Mouse (Mus musculus) neutrophil, adult 5-6 weeks (primary cell): ENCODE measurements at regions not wholly inside any gene's neighbourhood (a gene's known extent, or its start where the extent isn't known, plus 50 kb on each side); places are given as distances from the start of the nearest gene placed in this dataset.

Experiments
- ATAC-seq: fragments of 151-379, 151-347 bp; 2 replicates; pipeline ENCODE4 v1.8.0; 2017; ENCODE audit warnings: mild to moderate bottlenecking, moderate TSS enrichment; ENCODE audit not compliant: insufficient number of reproducible peaks, poor library complexity, low FRiP score, severe bottlenecking; ENCODE audit errors: extremely low read depth

- ATAC-seq, result no peak
These were observed 55.7 kb downstream of the Id4 start for GRCm38 (mm10) chr13:48316747-48317146.

- no peak for ATAC-seq
These were observed 56.4 kb downstream of the Id4 start for GRCm38 (mm10) chr13:48317457-48317856.

GRCm38 (mm10) chr13:48319001-48319400 lies 58.0 kb downstream of the Id4 start:
- no peak for ATAC-seq

- no peak for ATAC-seq
These were observed 63.3 kb downstream of the Id4 start for GRCm38 (mm10) chr13:48324290-48324718.

- no peak for ATAC-seq
These were observed 69.6 kb downstream of the Id4 start for GRCm38 (mm10) chr13:48330619-48331018.

DNA sequence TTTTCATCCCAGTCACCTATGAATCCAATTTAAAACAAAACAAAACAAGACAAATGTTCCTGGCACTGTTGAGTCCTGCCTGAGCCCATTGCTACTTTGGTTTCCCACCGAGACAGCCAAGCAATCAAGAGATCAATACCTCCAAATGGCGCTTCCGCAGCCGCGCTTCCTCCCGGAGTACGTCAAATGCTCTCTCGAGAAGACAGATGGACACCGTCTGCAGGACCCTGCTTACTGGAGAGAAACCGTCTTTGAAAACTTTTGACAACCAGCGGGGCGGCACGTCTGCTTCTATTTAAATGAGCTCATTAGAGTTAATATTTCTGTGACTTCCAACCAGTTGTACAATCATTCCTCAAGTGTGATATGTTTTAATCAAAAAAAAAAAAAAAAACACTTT lies 75.1 kb downstream of the Id4 start:
- ATAC-seq, result no peak

DNA sequence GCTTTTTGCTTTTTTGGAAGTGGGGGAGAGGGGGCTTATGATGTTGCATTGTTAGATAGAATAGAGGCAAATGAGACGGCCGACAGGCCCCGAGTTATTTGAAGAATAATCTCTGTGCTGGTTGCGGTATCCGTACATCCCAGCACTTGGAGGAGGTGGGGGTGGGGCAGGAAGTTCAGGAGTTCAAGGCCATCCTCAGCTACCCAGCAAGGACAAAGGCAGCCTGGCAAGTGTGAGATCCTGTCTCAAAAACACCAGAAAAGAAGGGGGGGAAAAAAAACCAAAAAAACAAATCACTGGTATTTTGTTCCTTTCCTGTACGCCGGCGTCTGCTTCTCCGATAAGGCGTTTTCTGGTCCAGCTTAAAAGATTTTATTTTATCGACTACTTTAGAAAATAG lies 75.6 kb downstream of the Id4 start:
- no peak for ATAC-seq

GRCm38 (mm10) chr13:48338561-48338960 lies 77.5 kb downstream of the Id4 start:
- ATAC-seq, result no peak

DNA sequence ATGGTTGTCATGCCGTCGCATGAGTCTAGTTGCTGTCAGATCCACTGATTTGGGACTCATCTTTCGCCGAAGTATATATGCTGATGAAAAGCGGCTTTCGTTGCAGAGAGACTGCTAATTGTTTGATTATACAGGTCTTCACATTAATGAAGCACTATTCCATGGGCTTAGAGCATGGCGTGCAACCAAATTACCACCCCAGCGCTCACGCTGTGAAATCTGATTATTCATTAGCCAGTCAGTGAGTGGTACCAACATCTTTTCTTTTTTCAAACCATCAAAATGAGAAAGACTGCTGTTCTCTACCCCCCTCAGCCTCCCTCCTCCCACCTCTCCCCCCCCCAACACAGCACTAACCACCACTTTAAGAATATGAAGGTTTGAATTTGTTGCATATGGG lies 89.1 kb downstream of the Id4 start:
- no peak for ATAC-seq

DNA sequence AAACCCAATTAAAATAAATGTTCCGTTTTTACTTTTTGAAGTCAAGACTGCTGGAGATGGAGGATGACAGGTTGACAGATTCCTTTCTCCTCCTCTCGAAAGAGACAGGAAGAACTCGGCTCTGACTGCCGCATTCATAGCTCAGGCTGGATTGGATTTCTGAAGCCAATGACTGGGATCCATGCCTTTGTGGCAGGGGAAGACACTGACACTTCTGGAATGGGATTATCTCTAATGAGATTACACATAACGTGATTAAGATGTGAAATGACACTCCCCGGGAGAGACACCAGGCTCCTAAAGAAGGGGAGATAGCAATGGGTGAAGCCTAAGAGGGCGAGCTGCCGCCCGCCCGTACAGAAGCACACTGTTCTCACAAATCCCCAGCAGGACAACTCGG lies 89.9 kb downstream of the Id4 start:
- ATAC-seq, result no peak

- no peak for ATAC-seq
These were observed 96.1 kb downstream of the Id4 start for GRCm38 (mm10) chr13:48357118-48357517.

DNA sequence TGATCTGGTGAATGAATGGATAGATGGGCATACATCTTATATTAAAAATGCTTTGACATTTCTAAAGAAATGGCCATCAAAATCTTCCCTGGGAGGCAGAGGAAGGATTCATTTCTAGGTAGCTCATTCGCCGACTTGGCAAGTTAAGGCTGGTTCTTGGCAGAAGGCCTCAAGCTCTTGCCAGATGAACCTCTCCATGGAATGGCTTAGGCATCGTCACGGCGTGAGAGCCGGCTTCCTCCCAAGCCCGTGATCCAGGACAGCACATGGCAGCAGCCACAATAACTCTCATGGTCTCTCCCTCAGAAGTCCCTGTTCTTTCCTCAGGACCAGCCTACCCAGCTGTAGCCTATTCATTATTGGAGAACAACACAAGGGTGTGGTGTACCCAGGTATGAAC lies 96.6 kb downstream of the Id4 start:
- ATAC-seq, result no peak

DNA sequence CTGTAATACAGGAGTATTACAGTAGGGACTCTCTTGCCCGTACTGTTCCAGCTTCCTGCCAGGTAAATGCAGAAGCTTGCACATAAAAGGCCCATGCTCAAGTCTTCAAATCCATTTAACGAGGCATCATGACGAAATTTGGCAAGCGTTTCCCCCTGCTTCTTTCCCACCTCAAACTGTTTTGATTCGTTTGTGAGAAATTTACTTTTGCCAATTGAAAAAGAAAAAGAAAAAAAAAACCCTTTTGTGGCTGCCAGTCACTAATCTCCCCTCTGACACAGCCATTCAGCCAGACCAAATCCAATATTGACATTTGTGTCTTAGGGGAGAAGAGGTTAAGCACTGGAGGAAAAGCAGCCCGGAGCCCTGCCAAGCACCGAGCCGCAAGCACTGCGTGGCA lies 110.0 kb downstream of the Id4 start:
- ATAC-seq, result no peak

GRCm38 (mm10) chr13:48376405-48376804 lies 115.4 kb downstream of the Id4 start:
- no peak for ATAC-seq

- no peak for ATAC-seq
These were observed 122.8 kb downstream of the Id4 start for GRCm38 (mm10) chr13:48383580-48384445.

GRCm38 (mm10) chr13:48384901-48385300 lies 123.9 kb downstream of the Id4 start:
- no peak for ATAC-seq

GRCm38 (mm10) chr13:48391126-48391525 lies 122.1 kb downstream of the Zfp169 start:
- ATAC-seq, result no peak

GRCm38 (mm10) chr13:48397761-48398160 lies 115.5 kb downstream of the Zfp169 start:
- no peak for ATAC-seq

DNA sequence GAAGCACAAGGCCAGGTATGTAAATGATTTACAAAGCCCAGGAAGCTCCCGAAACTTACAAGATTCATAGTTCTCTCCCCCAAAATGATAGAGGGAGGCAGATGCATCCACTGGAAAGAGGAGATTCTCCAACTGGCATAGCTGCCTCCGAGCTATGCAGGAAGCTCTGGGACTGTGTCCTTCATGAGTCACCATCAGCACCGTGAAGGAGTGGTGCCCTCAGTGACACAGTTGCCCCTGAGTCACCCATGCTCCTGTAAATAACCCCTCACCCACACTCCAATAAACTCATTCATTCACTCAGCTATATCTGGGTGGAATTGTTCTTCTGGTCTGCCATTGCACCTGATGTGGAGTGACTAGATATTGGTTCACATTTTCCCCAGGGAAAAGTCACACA lies 114.6 kb downstream of the Zfp169 start:
- ATAC-seq, result no peak

DNA sequence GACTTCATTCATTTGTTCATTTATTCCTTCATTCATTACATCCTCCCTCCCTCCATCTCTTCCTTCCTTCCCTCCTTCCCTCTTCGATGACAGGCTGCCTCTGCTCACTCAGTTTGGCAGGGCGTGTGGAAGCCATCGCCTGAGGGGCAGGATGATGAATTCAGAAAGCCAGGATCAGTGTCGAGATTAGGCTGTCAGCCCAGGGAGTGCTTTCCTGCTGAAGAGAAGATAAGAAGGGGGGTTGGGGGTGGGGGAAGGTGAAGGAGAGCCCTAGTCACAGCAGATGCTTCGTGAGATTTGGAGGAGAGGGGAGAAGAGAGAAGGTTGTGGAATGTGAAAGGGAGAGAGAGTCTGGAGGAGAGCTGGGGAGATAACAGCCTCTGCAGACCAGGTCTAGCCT lies 110.9 kb downstream of the Zfp169 start:
- no peak for ATAC-seq
